Mouse (Mus musculus): Measurements from ENCODE around the gene Gp9.

- TF ChIP-seq CTCF (conservative IDR thresholded peaks at IDR 0.05; ENCODE audit: insufficient read depth, insufficient read length, low read depth, low read length) (no peak), POLR2A (IDR thresholded peaks at IDR 0.05; ENCODE audit: low read depth, low read length) (no peak)
These were observed 9.4 kb downstream of the Gp9 start for GRCm38 (mm10) chr6:87787108-87787890.

Data from kidney, adult 2 months (tissue).